Mouse (Mus musculus): ENCODE results near the gene Trim25. TPM values are rescaled to one million over a fixed set of nuclear protein-coding genes. Genes with fewer than 3 reads are reported as not detected.

Gene Trim25
- polyA plus RNA-seq, 2 experiments, result 5.6 to 6.1 TPM

DNA sequence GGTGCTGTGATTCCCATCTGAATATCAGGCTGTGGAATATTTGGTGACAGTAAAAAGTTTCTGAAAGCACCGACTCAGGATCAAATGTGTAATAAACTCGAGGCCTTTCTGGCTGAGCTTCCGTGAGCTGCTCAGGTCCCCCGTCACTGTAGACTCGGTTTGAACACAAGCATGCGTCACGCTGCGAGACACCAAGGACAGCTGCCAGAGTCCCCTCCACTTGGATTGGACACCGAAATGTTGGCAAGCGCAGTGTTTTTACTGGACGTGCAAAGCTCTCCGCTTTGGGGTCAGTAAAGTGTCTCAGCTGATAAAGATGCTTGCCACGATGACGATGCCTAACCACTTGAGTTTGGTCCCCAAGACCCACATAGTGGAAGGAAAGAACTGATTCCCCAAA lies 69.5 kb downstream of the Trim25 start:
- Histone ChIP-seq H3K27me3 (ENCODE audit: control insufficient read depth, insufficient read depth, low read length) (no peaks in the 10 kb centered on the region), H3K4me2 (replicated peaks; ENCODE audit: low read depth, low read length, severe bottlenecking) (no peak overlapping the region), H3K4me3 (replicated peaks; ENCODE audit: low read length) (no peak overlapping the region), H3K36me3 (ENCODE audit: control insufficient read depth, insufficient read depth, low read length) (no peaks in the 10 kb centered on the region), H3K9me3 (ENCODE audit: control insufficient read depth, low read length) (no peaks in the 10 kb centered on the region), H3K27ac (replicated peaks; ENCODE audit: low read depth, low read length) (no peak overlapping the region), H3K9ac (ENCODE audit: low read depth, low read length, severe bottlenecking) (no peak overlapping the region), H3K4me1 (ENCODE audit: control insufficient read depth, insufficient read depth, low read length) (no peaks in the 10 kb centered on the region)
- ATAC-seq (ENCODE audit: low FRiP score, low read depth) (no peak), DNase-seq (ENCODE audit: low spot score) (no peak)
- TF ChIP-seq POLR2A (IDR thresholded peaks at IDR 0.05; ENCODE audit: borderline replicate concordance, extremely low read depth, insufficient read depth, insufficient read length), result no peak
- 86% methylated on average over 14 of the region's 14 CpGs for WGBS

DNA sequence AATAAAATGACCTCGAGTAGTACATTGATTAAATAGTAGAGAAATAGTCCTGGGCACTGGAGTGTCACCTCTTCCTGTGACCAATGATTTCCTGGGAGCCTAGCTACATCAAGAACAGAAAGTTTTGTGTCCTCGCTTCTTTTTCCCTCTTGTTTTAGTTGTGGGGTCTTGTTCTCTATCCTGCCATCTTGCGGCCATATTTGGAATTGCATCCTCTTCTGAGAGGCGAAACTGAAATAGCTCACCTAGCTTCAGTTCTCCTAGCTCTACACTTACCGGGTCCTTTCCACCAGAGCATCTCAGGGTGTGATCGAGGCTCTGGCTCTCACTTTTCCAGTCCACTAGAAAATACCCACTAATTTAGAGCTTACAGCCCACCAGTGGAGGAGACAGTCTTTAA lies 70.1 kb downstream of the Trim25 start:
- H3K4me3 ChIP-seq (replicated peaks; ENCODE audit: low read length), result no peak overlapping the region
- H3K9ac ChIP-seq (ENCODE audit: low read depth, low read length, severe bottlenecking), result no peak overlapping the region
- no peak overlapping the region for H3K4me2 ChIP-seq (replicated peaks; ENCODE audit: low read depth, low read length, severe bottlenecking)
- no peak for TF ChIP-seq POLR2A (IDR thresholded peaks at IDR 0.05; ENCODE audit: borderline replicate concordance, extremely low read depth, insufficient read depth, insufficient read length)
- H3K27ac ChIP-seq (replicated peaks; ENCODE audit: low read depth, low read length), result no peak overlapping the region
- no peaks in the 10 kb centered on the region for H3K27me3 ChIP-seq (ENCODE audit: control insufficient read depth, insufficient read depth, low read length)
- no peaks in the 10 kb centered on the region for H3K4me1 ChIP-seq (ENCODE audit: control insufficient read depth, insufficient read depth, low read length)
- H3K36me3 ChIP-seq (ENCODE audit: control insufficient read depth, insufficient read depth, low read length), result no peaks in the 10 kb centered on the region
- WGBS, result 22% methylated on average over 6 of the region's 6 CpGs
- no peaks in the 10 kb centered on the region for H3K9me3 ChIP-seq (ENCODE audit: control insufficient read depth, low read length)
- DNase-seq (ENCODE audit: low spot score), result peak; percentile 31
- ATAC-seq (ENCODE audit: low FRiP score, low read depth), result no peak

Other genes starting within 250 kb of the Trim25 start
- 31.4 and 33.5 TPM in 2 replicates for gene Akap1, start 134.8 kb upstream of the Trim25 start, polyA plus RNA-seq (2012; rRNA removed)
- 14.9 and 15.0 TPM in 2 replicates for gene Akap1, start 134.8 kb upstream of the Trim25 start, polyA plus RNA-seq (2014; fragmentation: Nextera tagmentation; extraction: Ambion mirVana)
- 42.3 and 46.5 TPM in 2 replicates for gene Scpep1, start 43.9 kb upstream of the Trim25 start, polyA plus RNA-seq (2012; rRNA removed)
- gene Scpep1, start 43.9 kb upstream of the Trim25 start, polyA plus RNA-seq (2014; fragmentation: Nextera tagmentation; extraction: Ambion mirVana), result 83.5 and 94.1 TPM in 2 replicates
- gene Elobl, start 32.4 kb upstream of the Trim25 start, polyA plus RNA-seq (2012; rRNA removed), result not detected in 2 replicates
- not detected in 2 replicates for gene Elobl, start 32.4 kb upstream of the Trim25 start, polyA plus RNA-seq (2014; fragmentation: Nextera tagmentation; extraction: Ambion mirVana)
- gene Coil, start 29.1 kb upstream of the Trim25 start, polyA plus RNA-seq (2012; rRNA removed), result 20.1 and 21.6 TPM in 2 replicates
- gene Coil, start 29.1 kb upstream of the Trim25 start, polyA plus RNA-seq (2014; fragmentation: Nextera tagmentation; extraction: Ambion mirVana), result 12.4 and 14.7 TPM in 2 replicates
- gene Dgke, start 67.5 kb downstream of the Trim25 start, polyA plus RNA-seq (2012; rRNA removed), result 6.2 and 7.0 TPM in 2 replicates
- gene Dgke, start 67.5 kb downstream of the Trim25 start, polyA plus RNA-seq (2014; fragmentation: Nextera tagmentation; extraction: Ambion mirVana), result 3.3 and 3.6 TPM in 2 replicates
- 2.3 and 3.1 TPM in 2 replicates for gene Gm525, start 74.5 kb downstream of the Trim25 start, polyA plus RNA-seq (2012; rRNA removed)
- 1.8 and 2.1 TPM in 2 replicates for gene Gm525, start 74.5 kb downstream of the Trim25 start, polyA plus RNA-seq (2014; fragmentation: Nextera tagmentation; extraction: Ambion mirVana)